Mouse (Mus musculus) heart, postnatal 0 days (tissue): ENCODE data around the gene 4933407L21Rik. TPM values are rescaled to one million over a fixed set of nuclear protein-coding genes. Genes with fewer than 3 reads are reported as not detected.

Source experiments
- ATAC-seq: fragments of 200-750 bp; cut with Nextera tagmentation; 2 replicates; pipeline ENCODE4 v1.8.0; 2017; ENCODE audit warnings: low read depth, moderate number of reproducible peaks, moderate library complexity; ENCODE audit not compliant: insufficient read depth
- DNase-seq: peaks from one replicate; pipeline ENCODE4 v3.0.0-alpha.2; 2016; ENCODE audit warnings: low spot score
- H3K27ac ChIP-seq: fragments of 300-500 bp; sonication (generic); 2 replicates; pipeline ENCODE4 v1.5.1; 2014; ENCODE audit warnings: low read depth, mild to moderate bottlenecking
- H3K27me3 ChIP-seq: fragments of 300-500 bp; sonication (generic); 2 replicates; pipeline ENCODE4 v1.6.1; 2014; ENCODE audit warnings: low read length, mixed read lengths; ENCODE audit not compliant: control insufficient read depth, insufficient read depth
- H3K36me3 ChIP-seq: fragments of 300-500 bp; sonication (generic); replicated peaks from 2 replicates; pipeline ENCODE4 v1.6.1; 2014; ENCODE audit warnings: low read length, mixed read lengths; ENCODE audit not compliant: control insufficient read depth, insufficient read depth
- H3K4me1 ChIP-seq: fragments of 300-500 bp; sonication (generic); 2 replicates; pipeline ENCODE4 v1.6.1; 2014; ENCODE audit warnings: antibody characterized with exemption; ENCODE audit not compliant: control insufficient read depth, insufficient read depth
- H3K4me2 ChIP-seq: fragments of 300-500 bp; sonication (generic); 2 replicates; pipeline ENCODE4 v1.6.1; 2014; ENCODE audit warnings: low read depth, mild to moderate bottlenecking, low read length, moderate library complexity
- H3K4me3 ChIP-seq: fragments of 300-500 bp; sonication (generic); 2 replicates; pipeline ENCODE4 v1.5.1; 2014; ENCODE audit warnings: low read depth, low read length
- H3K9ac ChIP-seq: fragments of 300-500 bp; sonication (generic); replicated peaks from 2 replicates; pipeline ENCODE4 v1.6.1; 2014; ENCODE audit warnings: low read depth, low read length, mixed read lengths
- H3K9me3 ChIP-seq: fragments of 300-500 bp; sonication (generic); replicated peaks from 2 replicates; pipeline ENCODE4 v1.6.1; 2016; ENCODE audit warnings: low read length; ENCODE audit not compliant: control insufficient read depth
- CTCF ChIP-seq: IDR thresholded peaks from 2 replicates; pipeline ENCODE4 v1.5.1; 2016; ENCODE audit warnings: antibody characterized with exemption, control low read depth, low read depth
- EP300 ChIP-seq: IDR thresholded peaks from 2 replicates; pipeline ENCODE4 v1.6.1; 2016; ENCODE audit warnings: antibody characterized with exemption, low read depth
- WGBS: fragments of 180-500 bp; shearing (Covaris S2); extraction: QIAGEN DNeasy Blood & Tissue Kit; methylation state at CpG from one replicate; pipeline ENCODE4 v1.1.7; 2014; 5-methylcytosine and 5-hydroxymethylcytosine counted together
- polyA plus RNA-seq: library from polyadenylated mRNA; unstranded; fragments of >200 nt; fragmentation: Nextera tagmentation; extraction: Ambion mirVana; gene quantifications from 2 replicates; pipeline ENCODE4 v1.2.1, GENCODE M21; 2015
- total RNA-seq: library from RNA; depleted of rRNA; stranded (reverse); fragments of >200 nt; gene quantifications from 2 replicates; pipeline ENCODE4 v1.2.3, GENCODE M21; 2014; ENCODE audit warnings: low replicate concordance

The 4933407L21Rik gene
- total and polyA plus RNA-seq, 2 experiments from 2014 or later, result not detected

DNA sequence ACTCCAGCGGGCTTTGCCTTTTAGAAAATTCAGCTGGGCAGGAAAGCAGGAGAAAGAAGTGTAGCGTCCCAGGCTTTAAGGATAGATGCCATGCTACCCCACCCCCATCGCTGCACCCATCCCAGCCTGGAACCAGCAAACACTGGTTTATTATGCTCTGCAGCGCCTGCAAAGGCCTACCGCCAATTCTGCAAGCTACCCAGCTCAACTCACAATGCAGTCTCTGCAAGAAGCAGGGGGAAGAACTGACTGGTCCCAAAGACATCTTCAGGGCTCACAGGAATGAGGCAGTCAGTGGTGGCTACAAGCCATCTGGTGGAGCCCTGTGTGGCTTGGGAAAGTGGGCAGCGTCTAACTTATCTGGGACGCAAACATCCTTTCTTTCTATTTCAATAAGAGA lies 6.6 kb upstream of the 4933407L21Rik start:
- Histone ChIP-seq H3K9me3 (no peaks in the 10 kb centered on the region), H3K36me3 (no peaks in the 10 kb centered on the region), H3K4me3 (no peak overlapping the region), H3K9ac (no peak overlapping the region), H3K27ac (no peak overlapping the region), H3K4me2 (no peak overlapping the region), H3K4me1 (no peaks in the 10 kb centered on the region), H3K27me3 (no peaks in the 10 kb centered on the region)
- DNase-seq (no peak), ATAC-seq (no peak)
- WGBS, result 89% methylated on average over 7 of the region's 7 CpGs
- TF ChIP-seq CTCF, result no peak
- TF ChIP-seq EP300, result no peak

DNA sequence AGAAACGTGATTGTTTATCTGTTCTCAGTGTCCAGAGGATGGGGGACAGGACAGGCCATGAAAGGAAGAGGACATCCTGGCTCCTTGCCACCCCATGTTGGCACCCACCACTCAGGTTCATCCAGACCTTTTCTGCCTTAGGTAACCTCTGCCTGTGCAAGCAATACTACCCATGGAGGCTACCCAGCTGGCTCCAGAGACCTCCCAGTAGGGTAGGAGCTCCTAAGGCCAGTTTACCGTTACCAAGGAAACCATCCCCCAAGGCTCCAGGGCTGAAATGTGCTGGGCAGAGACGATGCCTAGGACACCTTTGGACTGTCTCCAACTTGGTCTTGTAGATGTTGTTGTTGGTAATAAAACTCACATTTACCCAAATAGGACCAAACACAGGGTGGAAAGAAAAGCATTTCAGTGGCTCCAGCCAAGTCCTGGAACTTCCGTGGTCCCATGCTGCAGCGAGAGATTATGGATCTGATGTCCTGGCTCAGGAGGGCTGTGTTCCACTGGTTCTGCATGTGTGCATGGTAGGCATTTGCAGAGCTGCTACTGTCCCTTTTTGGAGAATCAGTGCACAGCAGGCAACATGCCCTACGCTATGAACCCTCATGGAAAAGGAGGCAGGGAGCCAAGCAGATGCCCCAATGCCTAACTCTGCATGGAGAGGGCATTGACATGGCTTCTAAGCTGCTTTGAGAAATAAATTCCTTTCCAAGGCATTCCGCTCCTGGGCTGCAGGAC lies 6.0 kb upstream of the 4933407L21Rik start:
- Histone ChIP-seq H3K4me2 (no peak overlapping the region), H3K27me3 (no peaks in the 10 kb centered on the region), H3K9me3 (no peaks in the 10 kb centered on the region), H3K4me3 (no peak overlapping the region), H3K9ac (no peak overlapping the region), H3K27ac (no peak overlapping the region), H3K4me1 (no peaks in the 10 kb centered on the region), H3K36me3 (no peaks in the 10 kb centered on the region)
- DNase-seq (no peak), ATAC-seq (no peak)
- WGBS, result 65% methylated on average over 7 of the region's 7 CpGs
- no peak for TF ChIP-seq CTCF
- TF ChIP-seq EP300, result no peak

DNA sequence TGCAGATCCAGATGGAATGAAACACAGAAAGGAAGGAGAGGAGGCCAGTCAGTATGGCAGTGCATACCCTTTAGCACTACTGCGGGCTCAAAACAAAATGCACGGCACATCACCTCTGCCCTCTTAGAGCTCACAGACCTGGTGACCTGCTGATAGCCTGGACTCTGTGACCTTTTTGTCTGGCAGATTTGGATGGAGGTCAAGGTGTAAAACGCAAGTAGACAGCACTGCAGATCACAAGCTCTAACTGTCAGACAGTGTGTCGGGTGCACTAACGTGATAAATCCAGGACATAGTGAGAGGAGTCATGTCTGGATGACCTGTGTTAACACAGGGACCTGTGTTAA lies 5.4 kb upstream of the 4933407L21Rik start:
- no peak for ATAC-seq
- whole genome bisulfite sequencing, result 66% methylated on average over 5 of the region's 5 CpGs
- no peaks in the 10 kb centered on the region for H3K36me3 ChIP-seq
- no peak overlapping the region for H3K4me3 ChIP-seq
- no peaks in the 10 kb centered on the region for H3K27me3 ChIP-seq
- no peak for DNase-seq
- no peak overlapping the region for H3K9ac ChIP-seq
- H3K9me3 ChIP-seq, result no peaks in the 10 kb centered on the region
- no peaks in the 10 kb centered on the region for H3K4me1 ChIP-seq
- no peak overlapping the region for H3K27ac ChIP-seq
- TF ChIP-seq CTCF, result no peak
- H3K4me2 ChIP-seq, result no peak overlapping the region

DNA sequence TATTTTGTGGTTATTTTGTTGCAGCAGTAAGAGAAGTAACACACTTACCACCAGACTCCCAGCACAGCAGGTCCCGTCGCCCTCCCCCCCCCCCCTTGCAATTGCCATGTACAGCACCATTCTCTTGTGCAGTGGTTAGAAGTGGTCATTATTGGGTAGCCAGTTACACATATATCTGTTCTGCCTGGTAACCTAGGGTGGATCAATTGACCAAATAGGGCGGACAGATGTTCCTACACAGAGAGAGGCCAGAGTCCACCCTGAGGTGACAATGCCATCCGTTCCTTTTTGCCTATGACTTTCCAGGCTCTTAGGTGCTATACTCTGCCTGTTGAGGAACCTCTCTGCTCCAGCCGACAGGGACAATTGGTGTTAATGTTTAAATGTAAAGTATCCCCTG lies 3.1 kb upstream of the 4933407L21Rik start:
- no peaks in the 10 kb centered on the region for H3K36me3 ChIP-seq
- no peaks in the 10 kb centered on the region for H3K9me3 ChIP-seq
- no peak overlapping the region for H3K9ac ChIP-seq
- no peak for ATAC-seq
- no peak overlapping the region for H3K4me3 ChIP-seq
- WGBS, result 87% methylated on average over 5 of the region's 5 CpGs
- TF ChIP-seq EP300 (no peak), CTCF (no peak)
- H3K4me1 ChIP-seq, result peaks cover 5% of the 10 kb centered on the region; the same call in 1 of the 2 replicates
- no peak overlapping the region for H3K4me2 ChIP-seq
- no peak overlapping the region for H3K27ac ChIP-seq
- H3K27me3 ChIP-seq, result no peaks in the 10 kb centered on the region
- no peak for DNase-seq

DNA sequence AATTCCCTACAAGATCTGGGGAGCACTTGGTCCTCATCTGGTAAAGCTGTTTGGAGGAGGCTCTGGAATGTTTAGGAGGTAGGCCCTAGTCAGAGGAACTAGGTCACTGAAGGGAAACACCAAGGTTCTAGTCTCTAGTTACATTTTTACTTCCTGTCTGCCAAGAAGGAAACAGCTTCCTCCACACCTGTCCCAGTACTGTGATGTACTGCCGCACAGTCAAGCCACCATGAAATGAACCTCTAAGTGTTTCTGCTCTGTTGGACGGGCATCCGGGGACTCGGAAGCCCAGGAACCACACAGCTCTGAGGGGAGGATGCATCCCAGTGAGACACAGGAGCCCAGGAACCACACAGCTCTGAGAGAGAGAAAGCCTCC lies 394 bp downstream of the 4933407L21Rik start:
- H3K9ac ChIP-seq, result no peak overlapping the region
- TF ChIP-seq EP300, result no peak
- no peak for TF ChIP-seq CTCF
- H3K27ac ChIP-seq, result no peak overlapping the region; the same call in 1 of the 2 replicates
- no peak for ATAC-seq
- no peaks in the 10 kb centered on the region for H3K36me3 ChIP-seq
- 63% methylated on average over 4 of the region's 4 CpGs for WGBS
- DNase-seq, result no peak
- H3K27me3 ChIP-seq, result no peaks in the 10 kb centered on the region
- no peaks in the 10 kb centered on the region for H3K9me3 ChIP-seq
- no peak overlapping the region for H3K4me3 ChIP-seq
- peaks cover 10% of the 10 kb centered on the region for H3K4me1 ChIP-seq
- H3K4me2 ChIP-seq, result no peak overlapping the region

DNA sequence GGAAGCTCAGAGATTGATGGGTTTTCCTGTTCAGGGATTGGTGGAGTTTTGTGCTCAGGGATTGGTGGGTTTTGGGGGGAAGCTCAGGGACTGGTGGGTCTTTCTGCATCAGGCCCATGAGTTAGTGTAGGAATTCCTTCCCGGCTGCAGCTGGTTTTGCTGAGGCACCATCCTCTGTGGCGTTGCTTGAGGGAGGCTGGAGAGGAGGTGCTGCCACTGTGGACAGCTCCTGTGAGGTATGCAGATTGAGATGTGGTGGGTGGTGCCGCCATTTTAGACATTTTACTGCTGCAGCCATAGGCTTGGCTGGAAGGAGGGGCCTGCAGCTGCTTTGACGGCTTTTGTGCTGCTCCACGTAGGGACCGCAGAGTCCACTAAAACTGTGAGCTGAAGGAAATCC lies 1.1 kb downstream of the 4933407L21Rik start:
- Histone ChIP-seq H3K9ac (no peak overlapping the region), H3K4me3 (no peak overlapping the region), H3K9me3 (no peaks in the 10 kb centered on the region), H3K4me1 (peaks cover 15% of the 10 kb centered on the region), H3K36me3 (no peaks in the 10 kb centered on the region), H3K4me2 (no peak overlapping the region), H3K27me3 (no peaks in the 10 kb centered on the region), H3K27ac (no peak overlapping the region)
- TF ChIP-seq EP300 (no peak), CTCF (no peak)
- 72% methylated on average over 6 of the region's 6 CpGs for WGBS
- ATAC-seq (no peak), DNase-seq (no peak)
